Mouse (Mus musculus) CH12.LX (cell line): ENCODE measurements around the gene Tada1.

Experiments
- CTCF ChIP-seq, 2 experiments: IDR thresholded peaks in 1 of 2; conservative IDR thresholded peaks in 1 of 2; 2 replicates each; pipeline ENCODE4 v1.5.1; 2011 to 2012; ENCODE audit warnings: low read depth in 2 of 2, low read length in 2 of 2, improper control_type of control experiment in 1 of 2, inconsistent platforms in 1 of 2, mild to moderate bottlenecking in 1 of 2, moderate library complexity in 1 of 2
- MAZ ChIP-seq: IDR thresholded peaks from 2 replicates; pipeline ENCODE4 v1.6.1; 2012; ENCODE audit warnings: low read depth, mild to moderate bottlenecking, inconsistent platforms, low read length, improper control_type of control experiment, moderate library complexity

DNA sequence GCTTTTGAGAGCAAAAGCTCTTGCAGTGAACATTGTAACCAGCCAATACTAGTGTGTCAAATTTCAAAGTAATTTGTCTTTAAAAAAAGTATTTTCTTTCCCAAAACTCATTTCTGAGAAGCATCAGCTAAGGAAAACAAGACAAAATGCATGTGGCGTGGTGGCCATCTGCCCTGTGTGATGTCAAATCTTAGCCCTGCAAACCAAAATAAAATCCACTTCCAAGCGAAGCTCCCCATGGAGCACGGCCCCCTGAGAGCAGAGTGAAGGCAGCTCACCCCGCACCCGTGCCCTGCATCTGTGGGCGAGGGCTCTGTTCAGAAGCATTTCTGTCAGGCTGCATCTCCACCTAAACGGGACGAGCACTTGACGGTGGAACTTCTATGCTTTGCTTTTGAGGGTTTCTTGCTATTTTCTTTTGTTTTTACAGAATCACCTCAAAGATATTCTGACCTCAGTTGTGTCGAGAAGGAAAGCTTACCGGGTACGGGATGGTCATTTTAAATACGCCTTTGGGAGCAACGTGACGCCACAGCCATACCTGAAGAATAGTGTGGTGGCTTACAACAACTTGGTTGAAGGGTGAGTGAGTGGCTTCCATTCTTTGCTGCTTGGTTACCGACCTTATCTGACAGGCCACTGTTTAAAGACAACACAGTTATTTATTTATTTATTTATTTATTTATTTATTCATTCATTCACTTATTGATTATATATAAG, 10.7 kb downstream of the Tada1 start:
- TF ChIP-seq CTCF (conservative IDR thresholded peaks at IDR 0.05 in 1 of 2, IDR thresholded peaks at IDR 0.05 in 1 of 2; ENCODE audit: low read depth in 2 of 2, low read length in 2 of 2) = no peak
- no peak for TF ChIP-seq MAZ
